Mouse (Mus musculus) frontal cortex, postnatal 25 days (tissue): ENCODE results near the gene Mblac2.
"Not testable (repeated sequence)": the region's sequence is repeated elsewhere in the genome, so short reads cannot be mapped to it uniquely, and the experiment has no call there.

ENCODE experiments used
- DNase-seq, 2 experiments: peaks; one replicate each; pipeline ENCODE4 v3.0.0; 2022; ENCODE audit warnings: low spot score in 2 of 2

Gene Mblac2

DNA sequence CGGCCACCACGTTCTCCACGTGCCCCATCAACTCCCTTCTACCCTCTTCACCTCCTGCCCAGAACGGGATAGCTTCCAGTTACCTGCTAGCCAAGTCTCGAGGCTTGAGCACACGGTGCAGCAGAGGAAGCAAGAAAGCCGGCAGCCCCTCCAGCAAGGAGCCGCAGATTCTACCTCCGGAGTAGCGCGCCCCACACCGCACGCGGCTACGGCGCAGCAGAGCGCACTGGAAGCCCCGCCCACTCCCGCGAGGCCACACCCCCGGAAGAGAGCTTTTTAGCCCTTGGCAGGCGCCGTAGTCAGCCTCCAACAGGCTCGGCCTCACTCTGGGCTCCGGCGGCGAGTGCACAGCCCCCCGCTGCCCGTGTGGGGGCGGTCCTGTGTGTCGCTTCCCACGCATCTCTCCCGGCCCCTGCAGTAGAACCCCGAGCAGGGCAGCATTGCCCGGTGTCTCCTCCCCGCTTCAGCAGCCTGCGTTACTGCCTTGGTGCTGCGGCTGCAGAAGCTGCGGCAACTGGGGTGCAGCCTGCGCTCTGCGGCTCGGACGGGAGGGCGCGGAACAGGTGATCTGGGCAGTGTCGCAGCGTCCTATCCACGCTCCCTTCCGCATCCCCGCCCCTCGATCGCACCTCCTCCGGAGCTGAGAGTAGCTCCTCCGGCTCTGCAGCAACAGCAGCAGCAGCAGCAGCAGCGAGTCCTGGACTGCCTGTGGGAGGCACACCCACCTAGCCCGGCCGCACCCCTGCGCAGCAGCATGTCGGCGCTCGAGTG, at the start of gene Mblac2, which contains the start of gene Polr3g:
Gene Mblac2 (plus strand): TSS at position 567 of the 771 bp plus-strand sequence.
Gene Polr3g (minus strand): TSS at position 239 of the 771 bp plus-strand sequence.
- DNase-seq = peak; percentile 90 to 92

DNA sequence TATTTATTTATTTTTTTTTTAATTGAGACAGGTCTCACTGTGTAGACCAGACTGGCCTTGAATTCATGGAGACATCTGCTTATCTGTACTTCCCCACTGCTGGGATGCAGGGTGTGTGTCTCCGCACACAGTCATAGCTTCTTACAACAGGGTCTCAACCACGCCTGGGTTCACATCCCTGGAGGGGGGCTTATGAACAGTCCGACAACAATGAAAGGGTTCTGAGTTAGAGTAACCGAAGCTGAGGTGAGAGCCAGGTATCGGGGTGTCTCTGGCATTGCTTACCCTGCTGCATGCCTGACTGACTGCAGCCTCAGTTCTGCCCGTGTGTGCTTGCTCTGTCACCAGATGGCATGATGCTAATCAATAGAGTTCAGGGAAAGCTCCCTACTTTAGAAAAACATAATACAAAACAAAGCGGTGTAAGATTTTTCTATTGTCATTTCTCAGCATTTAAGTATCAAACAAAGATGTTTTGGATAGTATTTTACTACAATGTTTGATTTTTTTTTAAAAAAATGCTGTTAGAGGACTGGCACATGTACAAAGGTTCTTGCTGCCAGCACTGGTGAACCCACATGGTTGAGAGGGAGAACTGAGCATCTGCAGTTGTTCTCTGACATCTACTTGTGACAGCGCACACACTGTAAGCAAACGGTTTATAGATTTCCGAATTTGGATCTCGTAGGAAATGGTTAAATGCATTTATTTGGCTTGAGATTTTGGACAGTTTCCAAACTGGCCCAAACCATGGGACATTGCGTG, 47.4 kb upstream of the Mblac2 start:
- DNase-seq = no peak

DNA sequence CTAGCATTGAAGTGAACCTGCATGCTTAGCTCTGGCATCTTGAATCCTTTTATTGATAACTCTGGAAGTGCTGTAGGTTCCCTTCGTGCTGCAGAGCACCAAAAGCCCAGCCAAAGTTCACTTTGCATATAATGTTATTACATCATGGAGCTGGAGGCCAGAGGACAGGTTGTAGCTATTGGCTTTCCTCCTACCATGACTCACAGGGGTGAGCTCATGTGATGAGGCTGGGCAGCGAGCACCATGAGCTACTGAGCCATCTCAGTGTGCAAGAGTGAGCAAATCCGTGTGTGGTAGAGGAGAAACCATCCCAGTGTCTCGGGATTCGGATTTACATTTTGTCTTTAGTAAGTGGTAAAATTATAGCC, 46.8 kb upstream of the Mblac2 start:
- no peak for DNase-seq

DNA sequence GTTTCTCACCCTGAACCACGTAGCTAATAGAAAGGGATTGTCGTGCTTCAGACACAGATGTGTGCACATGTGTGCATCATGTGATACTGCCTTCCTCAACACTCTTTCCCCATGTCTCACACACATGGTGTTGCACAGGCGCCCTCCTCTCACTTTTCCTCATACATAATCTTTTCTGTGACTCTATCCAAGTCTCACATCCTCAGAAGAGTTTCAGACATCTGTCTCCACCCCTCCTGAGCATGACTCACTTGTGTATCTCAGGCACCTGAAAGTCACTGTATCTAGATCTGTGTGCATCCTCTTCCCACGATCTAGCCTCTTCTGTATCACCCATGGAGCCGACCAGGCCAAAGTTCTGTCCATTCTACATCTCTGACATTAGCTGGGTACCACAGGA, 43.4 kb upstream of the Mblac2 start:
- no peak for DNase-seq

DNA sequence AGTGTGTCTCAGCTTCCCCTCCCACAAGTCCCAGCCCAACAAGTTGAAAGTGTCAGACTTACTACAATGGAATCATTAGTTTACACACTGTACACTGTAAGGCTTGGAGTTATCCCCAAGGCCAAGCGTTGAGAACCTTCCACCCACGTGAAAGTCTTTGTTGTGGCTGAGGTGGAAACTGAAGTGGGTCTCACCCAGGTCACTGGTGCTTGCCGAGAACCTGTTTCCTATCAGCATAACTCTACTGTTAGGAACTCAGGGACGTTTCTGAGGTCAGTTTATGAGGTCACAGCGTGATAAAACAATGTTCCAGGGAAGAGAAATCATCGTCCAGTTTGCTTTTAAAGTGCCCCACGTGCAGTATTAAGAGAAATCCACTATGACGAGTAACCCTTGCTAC, 35.8 kb upstream of the Mblac2 start:
- DNase-seq = no peak

DNA sequence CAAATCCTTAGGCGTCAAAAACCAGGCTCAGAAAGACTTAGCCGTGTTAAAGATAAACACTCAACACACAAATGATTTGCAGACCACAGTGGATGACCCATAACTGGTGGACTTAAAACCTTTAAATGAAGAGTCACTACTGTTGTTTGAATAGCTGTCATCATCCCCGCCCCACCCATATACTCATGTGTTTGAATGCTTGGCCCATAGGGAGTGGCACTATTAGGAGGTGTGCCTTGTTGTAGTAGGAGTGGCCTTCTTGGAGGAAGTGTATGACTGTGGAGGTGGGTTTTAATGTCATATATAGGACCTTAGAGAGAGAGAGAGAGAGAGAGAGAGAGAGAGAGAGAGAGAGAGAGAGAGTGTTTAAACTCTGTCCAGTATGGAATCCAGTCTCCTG, 28.0 kb upstream of the Mblac2 start:
- no peak for DNase-seq

DNA sequence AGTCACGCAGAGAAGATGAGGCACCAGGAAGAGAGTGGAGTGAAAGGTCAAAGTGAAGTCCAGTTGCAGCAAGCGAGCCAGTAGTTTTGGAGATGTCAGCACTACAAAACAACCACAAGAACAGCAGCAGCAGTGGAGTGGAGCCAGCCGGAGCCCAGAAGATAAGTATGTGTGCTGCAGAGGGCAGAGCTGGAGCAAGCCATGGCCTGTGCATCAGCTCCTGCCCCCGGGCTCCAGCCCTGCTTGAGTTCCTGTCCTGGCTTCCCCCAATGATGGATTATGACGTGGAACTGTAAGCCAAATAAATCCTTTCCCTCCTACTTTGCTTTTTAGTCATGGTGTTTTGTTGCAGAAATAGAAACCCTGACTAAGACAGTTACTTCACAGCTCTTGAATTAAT, 26.9 kb upstream of the Mblac2 start:
- DNase-seq = no peak

DNA sequence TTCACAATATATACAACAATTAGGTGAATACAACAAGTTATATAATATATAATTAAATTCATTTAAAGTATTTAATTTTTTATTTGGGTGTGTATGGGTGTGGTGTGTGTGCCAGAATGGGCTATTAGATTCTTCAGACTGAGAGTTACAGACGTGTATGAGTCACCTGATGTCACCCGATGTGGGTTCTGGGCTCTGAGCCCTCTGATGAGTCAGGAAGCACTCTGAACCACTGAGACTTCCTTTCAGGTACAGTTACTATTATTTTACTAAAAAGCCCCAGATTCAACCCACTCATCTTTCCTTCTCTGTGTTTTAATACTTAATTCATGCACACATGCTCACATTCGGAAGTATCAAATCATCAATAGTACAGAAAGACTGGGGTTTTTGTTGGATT, 26.3 kb upstream of the Mblac2 start:
- DNase-seq = no peak

DNA sequence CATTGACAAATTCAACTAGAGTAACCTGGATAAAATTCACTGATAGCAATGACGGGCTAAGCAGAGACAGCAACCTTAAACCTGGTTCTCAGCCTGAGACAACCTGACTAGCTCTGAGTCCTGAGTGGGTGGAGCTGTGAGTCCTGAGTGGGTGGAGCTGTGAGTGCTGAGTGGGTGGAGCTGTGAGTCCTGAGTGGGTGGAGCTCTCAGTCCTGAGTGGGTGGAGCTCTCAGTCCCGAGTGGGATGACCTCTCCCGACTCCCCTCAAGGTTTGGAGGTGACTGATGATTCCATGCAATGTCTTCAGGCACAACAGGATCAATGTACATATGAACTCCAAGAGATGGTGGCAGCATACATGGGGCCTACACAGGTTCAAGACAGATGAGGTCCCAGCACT, 21.6 kb upstream of the Mblac2 start:
- DNase-seq = no peak

DNA sequence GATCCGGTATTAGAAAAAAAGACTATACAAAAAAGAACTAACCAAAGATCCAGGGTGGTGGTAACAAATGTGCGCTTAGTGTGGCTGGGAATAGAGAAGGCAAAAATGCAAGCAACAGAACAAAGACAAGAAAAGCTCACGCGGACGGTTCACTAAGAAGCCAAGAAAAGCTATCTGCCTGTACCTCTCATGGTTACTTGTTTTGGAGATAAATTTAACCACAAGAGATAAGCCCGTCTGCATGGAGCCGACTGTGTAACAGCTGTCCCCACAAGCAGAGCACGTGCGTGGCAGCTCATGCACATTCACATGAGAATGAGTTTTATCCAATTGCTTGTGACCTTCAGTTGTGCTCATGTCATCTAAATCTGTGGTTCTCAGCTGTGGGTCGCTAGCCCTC, 20.7 kb upstream of the Mblac2 start:
- DNase-seq = no peak

DNA sequence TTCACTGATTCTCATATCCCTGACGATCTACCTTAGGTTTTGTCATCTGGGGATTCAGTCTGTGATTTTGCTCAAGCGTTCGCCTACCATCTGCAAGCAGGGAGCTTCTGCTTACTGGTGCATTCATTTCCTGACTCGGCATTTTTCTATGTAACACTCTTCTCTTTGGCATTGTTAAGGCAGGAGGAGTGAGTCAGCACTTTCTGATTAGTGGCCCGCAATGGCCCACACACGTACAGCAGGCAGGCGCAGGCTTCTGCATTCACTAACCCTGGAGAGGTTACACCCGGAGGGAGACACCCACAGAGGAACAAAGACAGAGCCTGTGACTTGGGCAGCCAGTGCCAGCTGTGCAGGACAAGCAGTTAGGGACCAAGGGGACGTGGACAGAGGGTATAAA, 19.5 kb upstream of the Mblac2 start:
- no peak for DNase-seq

DNA sequence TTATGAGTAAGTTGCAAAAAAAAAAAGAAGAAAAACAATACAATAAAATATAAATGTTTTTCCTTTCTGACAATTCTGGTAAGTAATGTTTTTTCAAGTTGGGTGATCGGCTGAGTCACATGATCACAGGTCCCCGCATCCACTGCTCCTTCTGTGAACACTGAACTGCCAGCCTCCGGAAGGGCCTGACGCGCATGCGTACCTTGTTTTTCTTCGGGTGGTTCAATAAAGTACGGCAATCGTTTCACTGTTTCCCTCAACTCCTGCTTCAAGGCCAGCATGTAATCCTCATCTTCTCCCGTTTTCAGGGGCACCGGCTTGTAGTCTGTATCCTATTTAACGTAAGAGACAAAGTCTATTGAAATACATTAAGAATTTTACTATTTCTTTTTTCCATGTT, 16.7 kb upstream of the Mblac2 start:
- DNase-seq = no peak

DNA sequence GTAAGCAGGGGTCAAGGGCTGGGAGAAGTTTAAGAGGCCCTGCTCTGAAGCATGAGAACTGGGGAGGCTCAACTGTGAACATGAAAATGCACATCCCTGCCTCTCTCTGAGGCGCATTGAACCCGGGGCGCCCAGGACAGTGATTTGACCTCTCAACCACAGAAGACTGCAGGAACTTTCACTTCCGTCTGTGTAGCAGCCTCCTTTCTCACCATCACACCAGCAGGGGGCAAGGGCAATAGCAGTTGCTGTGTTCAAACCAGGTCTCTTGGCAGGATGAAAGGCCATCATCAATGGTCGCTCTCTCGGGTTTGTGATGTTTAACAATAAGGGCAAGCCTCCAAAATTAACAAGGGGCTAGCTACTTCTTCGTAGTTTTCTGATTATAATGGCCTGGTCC, 8.0 kb upstream of the Mblac2 start:
- no peak for DNase-seq

DNA sequence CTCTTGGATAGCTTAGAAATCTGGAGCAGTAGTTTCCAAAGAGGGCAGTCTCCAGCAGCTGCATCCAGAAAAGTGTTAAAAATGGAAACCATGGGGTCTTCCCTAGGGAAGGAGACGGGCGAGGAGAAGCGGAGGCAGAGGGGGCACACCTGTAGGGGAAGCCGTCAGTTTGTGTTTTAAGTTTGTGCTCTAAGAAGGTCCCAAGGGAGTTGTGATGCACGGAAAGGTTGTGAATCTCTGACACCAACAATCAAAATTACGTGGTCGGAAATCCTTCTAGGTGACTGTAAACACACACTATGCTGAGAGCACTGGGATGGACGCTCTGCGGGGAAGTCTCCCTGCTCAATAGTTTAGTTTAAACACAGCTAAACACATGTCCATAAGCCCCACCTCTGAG, 7.5 kb upstream of the Mblac2 start:
- no peak for DNase-seq

DNA sequence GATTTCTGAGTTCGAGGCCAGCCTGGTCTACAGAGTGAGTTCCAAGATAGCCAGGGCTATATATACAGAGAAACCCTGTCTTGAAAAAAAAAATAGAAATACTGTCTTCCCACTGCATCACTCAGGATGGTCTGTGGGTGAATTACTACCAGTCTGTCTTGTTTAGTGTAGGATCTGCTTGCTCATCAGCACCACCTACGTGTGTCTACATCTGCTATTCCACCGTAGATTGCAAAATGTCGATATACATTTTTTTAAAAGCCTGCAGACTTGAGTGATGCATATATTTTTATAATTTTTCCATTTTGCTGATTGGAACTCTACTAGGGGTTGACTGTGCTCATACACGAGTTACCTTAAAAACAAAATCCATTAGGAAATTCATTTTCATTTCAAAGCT, 4.8 kb upstream of the Mblac2 start:
- DNase-seq = no peak

DNA sequence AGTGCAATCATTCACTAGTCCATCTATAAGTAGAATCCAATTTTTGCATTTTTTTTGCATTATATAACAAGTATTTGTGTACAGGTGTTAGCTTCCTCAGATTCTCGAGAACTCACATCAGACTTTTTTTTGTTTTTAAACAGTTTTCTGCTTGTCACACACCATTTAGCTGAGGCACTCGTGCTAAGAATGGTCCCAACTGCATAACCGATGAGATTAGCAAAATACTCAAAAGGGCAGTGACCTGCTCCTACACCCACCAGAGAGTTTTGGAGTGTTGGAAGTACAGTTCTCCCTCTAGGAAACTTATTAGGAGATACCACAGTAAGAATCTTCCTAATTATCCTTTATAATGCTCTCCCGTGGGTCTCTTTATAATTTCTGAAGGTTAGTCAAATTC, 1.3 kb upstream of the Mblac2 start:
- DNase-seq = no peak

DNA sequence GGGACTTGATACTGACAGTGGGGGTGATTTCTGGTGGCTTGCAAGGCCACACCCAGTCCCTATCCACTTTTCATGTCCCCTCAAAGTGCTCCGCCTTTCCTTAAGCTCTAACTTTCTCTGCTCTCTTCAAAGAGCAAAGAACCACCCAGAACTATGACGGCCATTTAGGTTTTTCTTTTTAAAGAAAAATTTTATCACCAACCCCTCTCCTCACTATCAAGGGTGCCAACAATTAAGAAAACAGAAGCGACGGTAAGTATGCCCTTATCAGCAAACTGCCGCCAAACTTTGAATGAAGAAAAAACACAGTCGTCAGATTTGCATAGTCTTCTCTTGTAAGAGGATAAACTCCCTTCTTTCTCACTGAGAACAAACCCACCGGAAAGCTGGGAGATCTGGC, 875 bp upstream of the Mblac2 start:
- DNase-seq = no peak

DNA sequence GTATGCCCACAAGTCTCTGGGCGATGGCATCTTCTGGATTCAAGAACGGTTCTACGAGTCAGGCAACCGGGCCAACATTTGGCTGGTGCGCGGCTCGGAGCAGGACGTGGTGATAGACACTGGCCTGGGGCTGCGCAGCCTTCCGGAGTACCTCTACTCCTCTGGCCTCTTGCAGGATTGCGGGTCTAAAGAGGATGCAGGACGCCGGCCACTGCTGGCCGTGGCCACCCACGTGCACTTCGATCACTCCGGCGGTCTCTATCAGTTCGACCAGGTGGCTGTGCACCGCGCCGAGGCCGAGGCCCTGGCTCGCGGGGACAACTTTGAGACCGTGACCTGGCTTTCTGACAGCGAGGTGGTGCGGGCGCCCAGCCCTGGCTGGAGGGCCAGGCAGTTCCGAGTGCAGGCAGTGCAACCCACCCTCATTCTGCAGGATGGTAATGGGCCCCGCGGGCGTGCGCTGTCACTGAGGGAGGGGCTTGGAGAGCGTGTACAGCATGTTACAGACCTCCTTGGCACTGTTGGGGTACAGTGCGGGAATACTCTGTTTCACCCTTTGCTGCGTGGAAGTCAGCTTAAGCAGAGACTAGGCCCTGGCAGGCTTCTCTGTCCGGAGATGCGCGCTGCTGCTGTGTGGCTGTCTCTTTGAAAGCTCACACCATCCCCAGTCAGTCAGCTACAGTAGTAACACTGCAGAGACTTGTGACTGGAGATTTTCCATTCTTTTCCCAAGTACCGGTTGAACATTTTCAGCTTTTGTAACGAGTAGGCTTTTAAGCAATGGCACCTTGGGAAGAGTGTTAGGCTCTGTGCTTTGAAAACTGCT, 618 bp downstream of the Mblac2 start:
- peak in 1 of 2 experiments; percentile 38 for DNase-seq

DNA sequence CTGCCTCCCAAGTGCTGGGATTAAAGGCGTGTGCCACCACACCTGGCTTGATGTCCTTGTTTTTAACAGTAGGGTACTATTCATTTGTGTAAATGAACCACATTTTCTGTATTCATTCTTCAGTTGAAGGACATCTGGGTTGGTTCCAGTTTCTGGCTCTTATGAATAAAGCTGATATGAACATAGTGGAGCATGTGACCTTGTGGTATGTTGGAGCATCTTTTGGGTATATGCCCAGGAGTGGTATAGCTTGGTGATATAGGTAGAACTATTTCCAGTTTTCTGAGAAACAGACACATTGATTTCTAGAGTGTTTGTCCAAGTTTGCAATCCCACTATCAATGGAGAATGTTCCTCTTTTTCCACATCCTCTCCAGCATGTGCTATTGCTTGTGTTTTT, 2.8 kb downstream of the Mblac2 start:
- DNase-seq = no peak

DNA sequence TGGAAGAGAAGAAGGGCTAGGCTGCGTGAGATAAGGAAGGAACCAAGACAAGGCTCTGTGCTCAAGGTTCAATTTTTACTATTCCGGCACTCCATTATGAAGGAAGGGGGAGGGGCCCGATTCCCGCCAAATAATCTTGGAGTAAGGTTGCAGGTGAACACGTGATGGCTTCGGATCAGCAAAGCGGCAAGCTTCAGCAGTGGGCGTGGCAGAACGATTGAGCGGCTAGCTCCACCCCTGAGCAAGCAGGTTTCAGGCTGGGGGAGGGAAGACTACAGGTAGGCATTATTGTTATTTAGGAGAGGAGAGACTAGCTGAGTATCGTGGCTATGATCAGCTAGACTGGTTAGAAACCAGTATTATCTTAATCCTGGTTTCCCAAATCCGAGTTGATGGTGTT, 17.0 kb downstream of the Mblac2 start:
- not testable (repeated sequence) for DNase-seq

DNA sequence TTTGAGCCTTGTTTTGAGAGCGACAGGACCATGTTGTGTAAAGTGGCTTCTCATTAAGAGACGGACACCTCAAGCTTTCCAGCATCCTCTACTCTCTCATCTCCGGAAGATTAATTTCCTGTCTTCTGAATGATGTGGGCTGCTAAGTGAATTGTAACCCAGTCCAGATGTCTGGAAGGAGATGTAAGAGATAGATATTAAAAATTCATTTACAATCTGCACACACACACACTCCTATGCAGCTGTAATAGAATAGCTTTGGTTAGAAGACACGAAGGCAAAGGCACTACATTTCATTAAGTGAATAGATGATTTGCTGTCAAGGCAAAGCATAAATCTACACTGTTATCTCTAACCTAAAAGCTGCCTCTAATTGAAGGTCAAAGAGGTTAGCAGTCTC, 18.0 kb downstream of the Mblac2 start:
- DNase-seq = no peak

DNA sequence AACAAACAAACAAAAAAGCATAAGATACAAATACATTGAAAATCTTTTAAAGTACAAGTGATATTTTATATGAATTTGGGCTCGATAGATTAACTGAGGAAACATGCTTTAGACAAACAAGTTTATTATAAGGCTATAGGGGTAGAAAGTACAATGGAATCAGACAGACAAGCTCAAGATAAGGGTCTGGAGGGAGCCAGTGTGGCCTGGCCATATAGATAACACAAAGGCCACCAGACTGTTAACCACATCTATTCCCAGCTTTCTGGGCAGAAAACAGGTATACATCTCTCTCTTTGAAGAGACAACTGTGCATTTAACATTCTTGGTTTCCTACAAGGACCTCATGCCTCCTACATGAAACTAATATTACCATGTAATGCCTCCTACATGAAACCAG, 19.2 kb downstream of the Mblac2 start:
- no peak for DNase-seq

DNA sequence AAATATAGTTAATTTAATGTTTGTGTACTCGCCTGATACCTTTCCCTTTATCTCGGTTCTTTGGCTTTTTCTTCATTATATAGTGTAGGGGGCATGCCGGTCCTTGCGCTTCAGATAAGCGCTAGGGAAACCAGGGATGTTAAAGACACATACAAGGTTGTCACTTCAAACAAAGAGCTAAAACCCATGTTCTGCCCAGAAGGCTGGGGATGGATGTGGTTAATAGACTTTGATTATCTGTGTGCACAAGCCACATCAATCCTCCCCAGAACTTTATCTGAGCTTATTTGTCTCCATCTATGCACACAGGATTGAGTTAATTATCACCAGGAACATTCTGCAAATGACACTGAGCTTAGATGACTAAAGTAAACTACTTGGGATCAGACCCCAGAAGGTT, 25.5 kb downstream of the Mblac2 start:
- DNase-seq = no peak
